12 mouse cellular contexts compared by ENCODE assay signal in genomic region chr9:122263140-122263539, GRCm38 (mm10). TPM values are rescaled to one million over a fixed set of nuclear protein-coding genes. Genes with fewer than 3 reads are reported as not detected.
A peak's percentile ranks its signal among the peaks of the same experiment; 100 is the strongest.
DNase-seq lines count a peak whose midpoint lies in the region; ATAC-seq and TF ChIP-seq lines count a peak whose summit lies in the region.
"Had no signal": no experiment of that assay in that cellular context is flagged by ENCODE, and none has a peak within 500 bp of the region (broad histone marks: within the 10 kb centered on the region; RNA-seq: fewer than 3 reads in every experiment).

No protein-coding gene starts in this region.

- ATAC-seq in kidney, embryonic 15.5 days (replicated peaks; ENCODE audit: low FRiP score) = no peak
- ATAC-seq: inflammation-experienced regulatory T-cells, adult 6 months had no signal

- H3K9me3 ChIP-seq in kidney, embryonic 15.5 days (replicated peaks) = no peaks in the 10 kb centered on the region
- no peaks in the 10 kb centered on the region for H3K9me3 ChIP-seq in ES-E14 (ENCODE audit: control insufficient read depth, insufficient read depth, low read depth, low read length)
- H3K9me3 ChIP-seq: embryonic facial prominence, embryonic 10.5 days; heart, embryonic 15.5 days had no signal

- in situ Hi-C loops in ES-E14 (cut with MboI; ENCODE audit: low sequenced_read_pairs in 2 of 2, unreplicated experiment in 2 of 2) = no loop called here

- peaks cover 38% of the 10 kb centered on the region for H3K36me3 ChIP-seq in kidney, embryonic 15.5 days
- H3K36me3 ChIP-seq in ES-E14 (ENCODE audit: control insufficient read depth, insufficient read depth, low read length, poor library complexity, severe bottlenecking) = no peaks in the 10 kb centered on the region

- no peaks in the 10 kb centered on the region for H3K27me3 ChIP-seq in kidney, embryonic 15.5 days
- H3K27me3 ChIP-seq: heart, embryonic 15.5 days had no signal

- H3K9ac ChIP-seq in kidney, embryonic 15.5 days = no peak overlapping the region
- no peak overlapping the region for H3K9ac ChIP-seq in ES-E14 (ENCODE audit: insufficient read depth, low read depth, low read length, poor library complexity, severe bottlenecking)
- H3K9ac ChIP-seq: heart, embryonic 15.5 days had no signal

- no peaks in the 10 kb centered on the region for H3K4me1 ChIP-seq in kidney, embryonic 15.5 days
- H3K4me1 ChIP-seq in ES-E14 (ENCODE audit: control insufficient read depth in 2 of 2, insufficient read depth in 2 of 2, low read length in 2 of 2, poor library complexity in 1 of 2) = no peaks in the 10 kb centered on the region
- H3K4me1 ChIP-seq: embryonic facial prominence, embryonic 10.5 days had no signal

- H3K4me3 ChIP-seq in kidney, embryonic 15.5 days (replicated peaks) = no peak overlapping the region
- no peak overlapping the region for H3K4me3 ChIP-seq in ES-E14 (ENCODE audit: insufficient read depth in 1 of 2, low read depth in 1 of 2, low read length in 2 of 2, poor library complexity in 1 of 2, severe bottlenecking in 1 of 2)
- H3K4me3 ChIP-seq: embryonic facial prominence, embryonic 10.5 days; heart, embryonic 15.5 days; myocyte had no signal

- H3K27ac ChIP-seq in kidney, embryonic 15.5 days = no peak overlapping the region
- no peak overlapping the region for H3K27ac ChIP-seq in ES-E14 (ENCODE audit: insufficient read depth, low read depth, low read length, poor library complexity, severe bottlenecking)
- H3K27ac ChIP-seq: embryonic facial prominence, embryonic 10.5 days; heart, embryonic 15.5 days had no signal

- peak; percentile 18 for DNase-seq in kidney, postnatal 10 days
- DNase-seq in A20 (ENCODE audit: low read depth, low spot score) = peak; percentile 59
- DNase-seq in ES-E14 (ENCODE audit: low read depth, low spot score) = peak; percentile 25
- peak; percentile 14 for DNase-seq in lung, postnatal 36 days
- no peak for DNase-seq in urinary bladder, postnatal 14 days (ENCODE audit: low spot score)
- DNase-seq in heart, adult 9 months (ENCODE audit: low spot score in 2 of 2) = no peak
- no peak for DNase-seq in left cerebral cortex, adult 18-20 months (ENCODE audit: low spot score in 2 of 2)

- no peak overlapping the region for H3K4me2 ChIP-seq in kidney, embryonic 15.5 days
- H3K4me2 ChIP-seq: heart, embryonic 15.5 days had no signal

TF ChIP-seq in ES-E14, 5 proteins besides CTCF, POLR2A, EP300 and RAD21:
- TF ChIP-seq MAFK (IDR thresholded peaks at IDR 0.05; ENCODE audit: insufficient read depth, low read depth, low read length) = no peak
- no peak for TF ChIP-seq ZNF384 (IDR thresholded peaks at IDR 0.05; ENCODE audit: low read depth, low read length)
- TF ChIP-seq ZC3H11A (IDR thresholded peaks at IDR 0.05; ENCODE audit: borderline replicate concordance, low read depth, low read length) = no peak
- no peak for TF ChIP-seq HCFC1 (IDR thresholded peaks at IDR 0.05; ENCODE audit: borderline replicate concordance, insufficient read depth, low read length)
- TF ChIP-seq CHD2 (IDR thresholded peaks at IDR 0.05; ENCODE audit: low read depth, low read length) = no peak

RNA-seq across cellular contexts. Expression of gene Ano10, which starts 31.1 kb away (rescaled TPM):
- polyA plus RNA-seq in kidney, embryonic 15.5 days (2015; fragmentation: Nextera tagmentation; extraction: Ambion mirVana) = 32.0 and 36.2 TPM in 2 replicates
- 13.7 and 15.0 TPM in 2 replicates for total RNA-seq in ES-E14 (2012; rRNA removed)
- total RNA-seq in left cerebral cortex, adult 18-20 months (2021) = 10 to 100 TPM; 29.7 to 30.9 TPM

Comparison
In these comparisons a context has a peak if more than half of its experiments do, and no peak if none do; other contexts are left out.
1. DNase-seq: peak in kidney, postnatal 10 days (single experiment), A20 (single experiment), ES-E14 (single experiment) and lung, postnatal 36 days (single experiment); none in urinary bladder, postnatal 14 days (single experiment), heart, adult 9 months (0 of 2) and left cerebral cortex, adult 18-20 months (0 of 2).